Mouse (Mus musculus): Measurements from ENCODE around the gene Gm45623.
A peak's percentile ranks its signal among the peaks of the same experiment; 100 is the strongest.

The Gm45623 gene

GRCm38 (mm10) chr13:56752474-56753191 lies 994 bp downstream of the Gm45623 start:
- peak; percentile 24 for DNase-seq (ENCODE audit: low read depth, low spot score)

GRCm38 (mm10) chr13:56751774-56752173 lies 1.9 kb downstream of the Gm45623 start:
- DNase-seq (ENCODE audit: low read depth, low spot score) = no peak

- DNase-seq (ENCODE audit: low read depth, low spot score) = no peak
Measured at GRCm38 (mm10) chr13:56749377-56749776, 4.2 kb downstream of the Gm45623 start.

GRCm38 (mm10) chr13:56747554-56747953 lies 6.1 kb downstream of the Gm45623 start:
- DNase-seq (ENCODE audit: low read depth, low spot score) = no peak

GRCm38 (mm10) chr13:56746739-56747532 lies 6.7 kb downstream of the Gm45623 start:
- DNase-seq (ENCODE audit: low read depth, low spot score) = no peak

- DNase-seq (ENCODE audit: low read depth, low spot score) = no peak
Measured at GRCm38 (mm10) chr13:56742325-56742901, 11.2 kb downstream of the Gm45623 start.

- no peak for DNase-seq (ENCODE audit: low read depth, low spot score)
Measured at GRCm38 (mm10) chr13:56741691-56742090, 11.9 kb downstream of the Gm45623 start.

GRCm38 (mm10) chr13:56740496-56740895 lies 13.1 kb downstream of the Gm45623 start:
- DNase-seq (ENCODE audit: low read depth, low spot score) = no peak

GRCm38 (mm10) chr13:56739556-56739955 lies 14.1 kb downstream of the Gm45623 start:
- DNase-seq (ENCODE audit: low read depth, low spot score) = no peak

- peak; percentile 35 for DNase-seq (ENCODE audit: low read depth, low spot score)
Measured at GRCm38 (mm10) chr13:56735212-56735875, 18.3 kb downstream of the Gm45623 start.

GRCm38 (mm10) chr13:56734617-56735016 lies 19.0 kb downstream of the Gm45623 start:
- no peak for DNase-seq (ENCODE audit: low read depth, low spot score)

- DNase-seq (ENCODE audit: low read depth, low spot score) = no peak
Measured at GRCm38 (mm10) chr13:56729046-56729445, 24.6 kb downstream of the Gm45623 start.

- DNase-seq (ENCODE audit: low read depth, low spot score) = no peak
Measured at GRCm38 (mm10) chr13:56726551-56726950, 27.1 kb downstream of the Gm45623 start.

- no peak for DNase-seq (ENCODE audit: low read depth, low spot score)
Measured at GRCm38 (mm10) chr13:56712221-56712620, 41.4 kb downstream of the Gm45623 start.

GRCm38 (mm10) chr13:56710620-56711019 lies 43.0 kb downstream of the Gm45623 start:
- DNase-seq (ENCODE audit: low read depth, low spot score) = no peak

GRCm38 (mm10) chr13:56707606-56708005 lies 46.0 kb downstream of the Gm45623 start:
- no peak for DNase-seq (ENCODE audit: low read depth, low spot score)

- DNase-seq (ENCODE audit: low read depth, low spot score) = no peak
Measured at GRCm38 (mm10) chr13:56707111-56707510, 46.5 kb downstream of the Gm45623 start.

GRCm38 (mm10) chr13:56704596-56704995 lies 49.0 kb downstream of the Gm45623 start:
- no peak for DNase-seq (ENCODE audit: low read depth, low spot score)

- DNase-seq (ENCODE audit: low read depth, low spot score) = peak; percentile 8
Measured at GRCm38 (mm10) chr13:56703871-56704321, 49.7 kb downstream of the Gm45623 start.

GRCm38 (mm10) chr13:56703222-56703870 lies 50.3 kb downstream of the Gm45623 start:
- DNase-seq (ENCODE audit: low read depth, low spot score) = peak; percentile 73

GRCm38 (mm10) chr13:56702469-56703221 lies 51.0 kb downstream of the Gm45623 start, which contains the start of gene Smad5:
Gene Smad5 (plus strand): TSS chr13:56703010.
- peak; percentile 88 for DNase-seq (ENCODE audit: low read depth, low spot score)

Measured in ES-CJ7 (cell line).